Mouse (Mus musculus): ENCODE measurements around the gene Pxmp4.

Pxmp4 gene

GRCm38 (mm10) chr2:154546711-154547110 is 56.8 kb downstream of the Pxmp4 start, which contains the start of gene 1700003F12Rik:
Gene 1700003F12Rik, plus strand, starts transcription at chr2:154547085.
- DNase-seq (ENCODE audit: low spot score in 2 of 2): no peak

DNA sequence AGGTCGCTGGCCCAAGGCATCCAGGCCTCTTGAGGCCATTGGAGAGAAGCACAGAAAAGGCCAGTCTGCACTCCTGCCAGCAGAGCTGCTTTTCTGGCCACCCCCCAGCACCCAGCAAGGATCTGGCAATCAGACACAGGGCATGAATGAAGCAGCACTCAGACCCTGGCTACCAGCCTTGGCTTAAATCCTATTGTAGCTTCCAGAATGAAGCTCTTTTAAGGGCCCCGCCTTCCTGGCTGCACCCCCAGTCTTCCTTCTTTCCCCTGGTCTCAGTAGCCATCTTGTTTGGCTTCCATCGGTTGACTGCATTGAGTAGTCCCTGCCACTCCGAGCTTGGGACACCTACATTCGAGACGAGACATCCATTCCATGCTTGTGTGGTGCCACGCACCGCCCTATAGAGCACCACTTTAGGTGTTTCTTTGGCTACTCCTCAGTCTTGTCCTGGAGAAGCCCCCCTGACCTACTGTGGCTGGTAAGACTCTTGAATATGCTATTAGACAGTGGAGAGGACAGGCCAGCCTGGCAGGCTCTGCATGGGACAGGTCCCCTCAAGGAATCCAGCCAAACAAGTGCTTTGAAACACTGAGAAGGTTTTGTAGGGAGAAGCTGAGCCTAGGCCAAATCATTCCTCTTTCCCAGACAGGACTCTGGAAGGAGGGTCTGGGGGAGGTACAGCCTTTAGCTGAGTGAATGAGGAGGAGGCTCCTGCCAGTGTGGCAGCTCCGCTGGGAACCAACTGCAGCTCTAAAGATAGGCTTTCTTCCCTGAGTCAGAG is 59.8 kb downstream of the Pxmp4 start:
- peak; percentile 68 to 84 for DNase-seq (ENCODE audit: low spot score in 2 of 2)

GRCm38 (mm10) chr2:154541630-154542029 is 61.9 kb downstream of the Pxmp4 start:
- no peak for DNase-seq (ENCODE audit: low spot score in 2 of 2)

- DNase-seq (ENCODE audit: low spot score in 2 of 2): peak in 1 of 2 experiments; percentile 63
These were observed 63.8 kb downstream of the Pxmp4 start for GRCm38 (mm10) chr2:154539720-154540119.

DNA sequence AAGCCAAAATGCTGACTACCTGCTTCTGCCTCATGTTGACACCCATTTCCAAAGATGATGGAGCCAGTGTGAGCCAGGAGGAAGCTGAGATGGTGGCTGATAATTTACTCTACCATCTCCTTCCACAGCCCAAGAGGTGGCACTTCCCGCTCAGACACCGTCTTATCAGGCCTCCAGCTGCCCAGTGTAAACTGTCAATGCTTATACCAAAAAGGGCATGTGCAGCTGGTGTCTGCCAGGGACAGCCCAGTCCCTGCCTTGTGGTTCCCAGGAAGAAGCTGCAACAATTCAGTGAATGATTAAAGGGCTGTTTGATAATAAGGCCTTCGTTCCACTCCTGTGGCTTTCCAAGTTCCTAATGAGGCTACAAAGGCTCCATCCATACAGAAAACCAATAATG is 64.8 kb downstream of the Pxmp4 start:
- DNase-seq (ENCODE audit: low spot score in 2 of 2): no peak

- DNase-seq (ENCODE audit: low spot score in 2 of 2): no peak
These were observed 65.2 kb downstream of the Pxmp4 start for GRCm38 (mm10) chr2:154538310-154538709.
